Comparison of ENCODE assay signal across 8 mouse cellular contexts in the genomic region with DNA sequence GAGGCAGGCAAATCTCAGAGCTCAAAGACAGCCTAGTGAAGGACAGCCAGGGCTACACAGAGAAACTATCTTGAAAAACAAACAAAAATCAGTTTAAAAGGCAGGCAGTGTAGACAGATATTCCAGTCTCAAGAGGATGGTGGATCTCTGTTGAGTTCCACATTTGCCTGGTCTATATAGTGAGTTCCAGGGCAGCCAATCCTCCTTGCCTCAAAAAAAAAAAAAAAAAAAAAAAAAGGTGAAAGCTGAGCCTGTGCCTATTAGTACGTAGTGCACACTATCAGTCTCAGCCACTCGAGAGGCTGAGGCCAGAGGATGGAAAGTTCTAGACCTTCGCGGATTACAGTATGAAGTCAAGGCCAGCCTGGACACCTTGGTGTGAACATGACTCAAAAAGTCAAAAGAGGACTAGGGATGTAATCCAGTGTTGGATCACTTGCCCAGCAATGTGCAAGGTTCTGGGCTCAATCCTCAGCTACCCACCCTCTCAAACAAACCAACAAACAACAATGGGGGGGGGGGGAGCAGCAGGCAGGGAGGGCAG. TPM values are rescaled to one million over a fixed set of nuclear protein-coding genes. Genes with fewer than 3 reads are reported as not detected.
DNase-seq lines count a peak whose midpoint lies in the region; ATAC-seq and TF ChIP-seq lines count a peak whose summit lies in the region.

No protein-coding gene starts in this region.

- no peak for DNase-seq in lung, postnatal 4 days
- peak; percentile 50 to 62 for DNase-seq in adrenal gland, postnatal 36 days
- DNase-seq in forebrain, embryonic 10.5 days (ENCODE audit: extremely low spot score, low spot score): no peak
- DNase-seq in urinary bladder, postnatal 4 days (ENCODE audit: low spot score in 2 of 2): no peak

- H3K9ac ChIP-seq in lung, embryonic 15.5 days: peak overlapping the region; percentile 69
- peak overlapping the region; percentile 48 for H3K9ac ChIP-seq in limb, embryonic 15.5 days

- peak overlapping the region; percentile 89 for H3K4me3 ChIP-seq in lung, embryonic 15.5 days
- peak overlapping the region; percentile 79 for H3K4me3 ChIP-seq in forebrain, embryonic 10.5 days
- H3K4me3 ChIP-seq in limb, embryonic 15.5 days: peak overlapping the region; percentile 99
- peak overlapping the region; percentile 99 for H3K4me3 ChIP-seq in olfactory bulb, adult 2 months (ENCODE audit: insufficient read depth, low read depth, low read length)

- peak overlapping the region; percentile 67 for H3K4me2 ChIP-seq in lung, embryonic 15.5 days
- H3K4me2 ChIP-seq in limb, embryonic 15.5 days: peak overlapping the region; percentile 56

- TF ChIP-seq POLR2A in olfactory bulb, adult 2 months (IDR thresholded peaks at IDR 0.05; ENCODE audit: insufficient read depth, low read depth, low read length): no peak

- H3K27me3 ChIP-seq in lung, embryonic 15.5 days: no peaks in the 10 kb centered on the region
- no peaks in the 10 kb centered on the region for H3K27me3 ChIP-seq in forebrain, embryonic 10.5 days (ENCODE audit: poor library complexity, severe bottlenecking)
- H3K27me3 ChIP-seq in limb, embryonic 15.5 days: no peaks in the 10 kb centered on the region

- H3K36me3 ChIP-seq in lung, embryonic 15.5 days: peaks cover 15% of the 10 kb centered on the region
- H3K36me3 ChIP-seq in forebrain, embryonic 10.5 days (replicated peaks): peaks cover 28% of the 10 kb centered on the region
- H3K36me3 ChIP-seq in limb, embryonic 15.5 days: peaks cover 17% of the 10 kb centered on the region

- 7% methylated on average over 4 of the region's 4 CpGs for WGBS in lung, embryonic 15.5 days
- 15% methylated on average over 4 of the region's 4 CpGs for WGBS in forebrain, embryonic 10.5 days
- WGBS in limb, embryonic 15.5 days: 15% methylated on average over 4 of the region's 4 CpGs
- 4% methylated on average over 4 of the region's 4 CpGs for WGBS in olfactory bulb, adult 2 months

- peak; percentile 13; the same call in 1 of the 2 replicates for ATAC-seq in lung, embryonic 15.5 days (ENCODE audit: borderline replicate concordance, extremely low read depth, low FRiP score, low TSS enrichment)
- ATAC-seq in limb, embryonic 15.5 days (ENCODE audit: insufficient number of reproducible peaks, low FRiP score, low TSS enrichment, low read depth): no peak
- ATAC-seq in activated CD4-positive, CD25-positive, alpha-beta regulatory T cell, adult 4 months: no peak

- no peak for TF ChIP-seq CTCF in olfactory bulb, adult 2 months (IDR thresholded peaks at IDR 0.05; ENCODE audit: insufficient read depth, low read depth, low read length)

- peak overlapping the region; percentile 98 for H3K27ac ChIP-seq in lung, embryonic 15.5 days
- peak overlapping the region; percentile 97 for H3K27ac ChIP-seq in forebrain, embryonic 10.5 days
- H3K27ac ChIP-seq in limb, embryonic 15.5 days: peak overlapping the region; percentile 98
- H3K27ac ChIP-seq in olfactory bulb, adult 2 months (ENCODE audit: insufficient read depth, low read depth, low read length): peak overlapping the region; percentile 76

- H3K9me3 ChIP-seq in lung, embryonic 15.5 days: no peaks in the 10 kb centered on the region
- no peaks in the 10 kb centered on the region for H3K9me3 ChIP-seq in forebrain, embryonic 10.5 days
- 0 out of 2 replicates have a peak, but pooled peaks cover 2% of the 10 kb centered on the region for H3K9me3 ChIP-seq in limb, embryonic 15.5 days

- H3K4me1 ChIP-seq in lung, embryonic 15.5 days: peaks cover 20% of the 10 kb centered on the region
- peaks cover 36% of the 10 kb centered on the region for H3K4me1 ChIP-seq in forebrain, embryonic 10.5 days
- peaks cover 27% of the 10 kb centered on the region for H3K4me1 ChIP-seq in limb, embryonic 15.5 days
- 0 out of 2 replicates have a peak, but pooled peaks cover 2% of the 10 kb centered on the region for H3K4me1 ChIP-seq in olfactory bulb, adult 2 months (ENCODE audit: control insufficient read depth, insufficient read depth, low read length)

RNA-seq across cellular contexts. Expression of gene Pdia3, which starts 0.7 kb away (rescaled TPM):
- polyA plus RNA-seq in lung, embryonic 15.5 days (2015; fragmentation: Nextera tagmentation; extraction: Ambion mirVana): 874 and 889 TPM in 2 replicates
- 100 to 1,000 TPM; 412 to 415 TPM for total RNA-seq in adrenal gland, postnatal 36 days (2021)
- 578 and 630 TPM in 2 replicates for polyA plus RNA-seq in forebrain, embryonic 10.5 days (2016; fragmentation: Nextera tagmentation; extraction: Ambion mirVana)
- polyA plus RNA-seq in limb, embryonic 15.5 days (2015; fragmentation: Nextera tagmentation; extraction: Ambion mirVana): 841 and 923 TPM in 2 replicates
- polyA plus RNA-seq in olfactory bulb, adult 2 months (2012; ENCODE audit: insufficient read depth, insufficient read length, low replicate concordance, missing spikeins): 166 and 331 TPM in 2 replicates
- 1,000 to 10,000 TPM in 1 of 2 experiments, 100 to 1,000 TPM in 1; 658 to 1,122 TPM for polyA plus RNA-seq in activated CD4-positive, CD25-positive, alpha-beta regulatory T cell, adult 4 months (2017; shearing (Covaris generic))

RNA-seq across cellular contexts. Expression of gene Catsper2, which starts 0.7 kb away (rescaled TPM):
- 1.3 and 2.3 TPM in 2 replicates for polyA plus RNA-seq in lung, embryonic 15.5 days (2015; fragmentation: Nextera tagmentation; extraction: Ambion mirVana)
- 1 to 10 TPM; 1.9 to 2.9 TPM for total RNA-seq in adrenal gland, postnatal 36 days (2021)
- 1.5 and 2.0 TPM in 2 replicates for polyA plus RNA-seq in forebrain, embryonic 10.5 days (2016; fragmentation: Nextera tagmentation; extraction: Ambion mirVana)
- polyA plus RNA-seq in limb, embryonic 15.5 days (2015; fragmentation: Nextera tagmentation; extraction: Ambion mirVana): 2.0 and 2.3 TPM in 2 replicates
- polyA plus RNA-seq in olfactory bulb, adult 2 months (2012; ENCODE audit: insufficient read depth, insufficient read length, low replicate concordance, missing spikeins): not detected in 2 replicates
- polyA plus RNA-seq in activated CD4-positive, CD25-positive, alpha-beta regulatory T cell, adult 4 months (2017; shearing (Covaris generic)): 1 to 10 TPM; 2.3 to 3.8 TPM

RNA-seq across cellular contexts. Expression of gene Strc, which starts 25.9 kb away (rescaled TPM):
- not detected in 2 replicates for polyA plus RNA-seq in lung, embryonic 15.5 days (2015; fragmentation: Nextera tagmentation; extraction: Ambion mirVana)
- under 1 TPM; 0.10 to 0.76 TPM for total RNA-seq in adrenal gland, postnatal 36 days (2021)
- not detected in 2 replicates for polyA plus RNA-seq in forebrain, embryonic 10.5 days (2016; fragmentation: Nextera tagmentation; extraction: Ambion mirVana)
- polyA plus RNA-seq in limb, embryonic 15.5 days (2015; fragmentation: Nextera tagmentation; extraction: Ambion mirVana): not detected in 2 replicates
- polyA plus RNA-seq in olfactory bulb, adult 2 months (2012; ENCODE audit: insufficient read depth, insufficient read length, low replicate concordance, missing spikeins): not detected in 2 replicates
- under 1 TPM; 0.31 to 0.60 TPM for polyA plus RNA-seq in activated CD4-positive, CD25-positive, alpha-beta regulatory T cell, adult 4 months (2017; shearing (Covaris generic))

RNA-seq across cellular contexts. Expression of gene Ell3, which starts 31.2 kb away (rescaled TPM):
- polyA plus RNA-seq in lung, embryonic 15.5 days (2015; fragmentation: Nextera tagmentation; extraction: Ambion mirVana): 10.0 and 10.1 TPM in 2 replicates
- under 1 TPM; 0.17 to 0.36 TPM for total RNA-seq in adrenal gland, postnatal 36 days (2021)
- polyA plus RNA-seq in forebrain, embryonic 10.5 days (2016; fragmentation: Nextera tagmentation; extraction: Ambion mirVana): 4.3 and 5.0 TPM in 2 replicates
- polyA plus RNA-seq in limb, embryonic 15.5 days (2015; fragmentation: Nextera tagmentation; extraction: Ambion mirVana): 8.8 and 9.5 TPM in 2 replicates
- not detected in 2 replicates for polyA plus RNA-seq in olfactory bulb, adult 2 months (2012; ENCODE audit: insufficient read depth, insufficient read length, low replicate concordance, missing spikeins)
- 1 to 10 TPM in 1 of 2 experiments, under 1 TPM in 1; 0.78 to 1.0 TPM for polyA plus RNA-seq in activated CD4-positive, CD25-positive, alpha-beta regulatory T cell, adult 4 months (2017; shearing (Covaris generic))

RNA-seq across cellular contexts. Expression of gene Serf2, which starts 36.1 kb away (rescaled TPM):
- 430 and 452 TPM in 2 replicates for polyA plus RNA-seq in lung, embryonic 15.5 days (2015; fragmentation: Nextera tagmentation; extraction: Ambion mirVana)
- 100 to 1,000 TPM; 333 to 337 TPM for total RNA-seq in adrenal gland, postnatal 36 days (2021)
- 449 TPM in 2 replicates for polyA plus RNA-seq in forebrain, embryonic 10.5 days (2016; fragmentation: Nextera tagmentation; extraction: Ambion mirVana)
- polyA plus RNA-seq in limb, embryonic 15.5 days (2015; fragmentation: Nextera tagmentation; extraction: Ambion mirVana): 552 and 557 TPM in 2 replicates
- not detected in 2 replicates for polyA plus RNA-seq in olfactory bulb, adult 2 months (2012; ENCODE audit: insufficient read depth, insufficient read length, low replicate concordance, missing spikeins)
- polyA plus RNA-seq in activated CD4-positive, CD25-positive, alpha-beta regulatory T cell, adult 4 months (2017; shearing (Covaris generic)): 1,000 to 10,000 TPM in 1 of 2 experiments, 100 to 1,000 TPM in 1; 759 to 1,222 TPM

Comparison
In these comparisons a context has a peak if more than half of its experiments do, and no peak if none do; other contexts are left out.
1. DNase-seq: peak in adrenal gland, postnatal 36 days (2 of 2); none in lung, postnatal 4 days (0 of 2), forebrain, embryonic 10.5 days (single experiment) and urinary bladder, postnatal 4 days (0 of 2).
2. Peak in every context shown above with its lines, with median percentiles within 50 percentile points of each other: H3K27ac ChIP-seq and H3K4me3 ChIP-seq.